Mouse (Mus musculus) lung, postnatal 14 days (tissue): ENCODE measurements around the gene Clic4.
"Not testable (repeated sequence)": the region's sequence is repeated elsewhere in the genome, so short reads cannot be mapped to it uniquely, and the experiment has no call there.

Source experiments
- DNase-seq: peaks from one replicate; pipeline ENCODE4 v3.0.0; 2021

Gene Clic4

GRCm38 (mm10) chr4:135291841-135292240 is 19.2 kb upstream of the Clic4 start:
- no peak for DNase-seq

- no peak for DNase-seq
These were observed 18.6 kb upstream of the Clic4 start for GRCm38 (mm10) chr4:135291199-135291598.

GRCm38 (mm10) chr4:135287975-135288374 is 15.4 kb upstream of the Clic4 start:
- DNase-seq: no peak

GRCm38 (mm10) chr4:135286833-135287395 is 14.3 kb upstream of the Clic4 start:
- peak; percentile 73 for DNase-seq

- DNase-seq: no peak
These were observed 13.5 kb upstream of the Clic4 start for GRCm38 (mm10) chr4:135286033-135286622.

- DNase-seq: no peak
These were observed 12.8 kb upstream of the Clic4 start for GRCm38 (mm10) chr4:135285436-135285835.

- DNase-seq: no peak
These were observed 11.3 kb upstream of the Clic4 start for GRCm38 (mm10) chr4:135283875-135284274.

GRCm38 (mm10) chr4:135283417-135283816 is 10.8 kb upstream of the Clic4 start:
- no peak for DNase-seq

GRCm38 (mm10) chr4:135282651-135283290 is 10.2 kb upstream of the Clic4 start:
- no peak for DNase-seq

- not testable (repeated sequence) for DNase-seq
These were observed 7.4 kb upstream of the Clic4 start for GRCm38 (mm10) chr4:135280016-135280415.

GRCm38 (mm10) chr4:135276681-135277379 is 4.2 kb upstream of the Clic4 start:
- DNase-seq: no peak

GRCm38 (mm10) chr4:135274761-135275160 is 2.1 kb upstream of the Clic4 start:
- DNase-seq: no peak

- DNase-seq: peak; percentile 62
These were observed 681 bp upstream of the Clic4 start for GRCm38 (mm10) chr4:135273307-135273682.

- DNase-seq: peak; percentile 74
These were observed 565 bp downstream of the Clic4 start for GRCm38 (mm10) chr4:135271881-135272616.

GRCm38 (mm10) chr4:135271419-135271828 is 1.2 kb downstream of the Clic4 start:
- DNase-seq: no peak

GRCm38 (mm10) chr4:135270476-135270875 is 2.1 kb downstream of the Clic4 start:
- DNase-seq: no peak

- no peak for DNase-seq
These were observed 2.8 kb downstream of the Clic4 start for GRCm38 (mm10) chr4:135269656-135270341.

GRCm38 (mm10) chr4:135267521-135267920 is 5.1 kb downstream of the Clic4 start:
- DNase-seq: no peak

GRCm38 (mm10) chr4:135266987-135267386 is 5.6 kb downstream of the Clic4 start:
- no peak for DNase-seq

- no peak for DNase-seq
These were observed 12.2 kb downstream of the Clic4 start for GRCm38 (mm10) chr4:135260434-135260833.

GRCm38 (mm10) chr4:135258521-135258920 is 14.1 kb downstream of the Clic4 start:
- DNase-seq: no peak

- no peak for DNase-seq
These were observed 14.6 kb downstream of the Clic4 start for GRCm38 (mm10) chr4:135257881-135258476.
